Mouse (Mus musculus) forebrain, embryonic 11.5 days (tissue): Measurements from ENCODE around the gene Calb2. TPM values are rescaled to one million over a fixed set of nuclear protein-coding genes. Genes with fewer than 3 reads are reported as not detected.

ENCODE experiments used
- ATAC-seq: fragments of 200-750 bp; cut with Nextera tagmentation; replicated peaks from 2 replicates; pipeline ENCODE4 v1.8.0; 2017; ENCODE audit warnings: moderate TSS enrichment; ENCODE audit not compliant: low FRiP score
- DNase-seq: peaks from one replicate; pipeline ENCODE4 v3.0.0-alpha.2; 2017; ENCODE audit warnings: low spot score
- H3K27ac ChIP-seq: fragments of 300-500 bp; sonication (generic); 2 replicates; pipeline ENCODE4 v1.5.1; 2014; ENCODE audit warnings: low read depth, low read length
- H3K27me3 ChIP-seq: fragments of 300-500 bp; sonication (generic); 2 replicates; pipeline ENCODE4 v1.6.1; 2014; ENCODE audit warnings: mild to moderate bottlenecking, low read length, mixed read lengths; ENCODE audit not compliant: control insufficient read depth, insufficient read depth
- H3K36me3 ChIP-seq: fragments of 300-500 bp; sonication (generic); 2 replicates; pipeline ENCODE4 v1.6.1; 2014; ENCODE audit warnings: mild to moderate bottlenecking, low read length, moderate library complexity, mixed read lengths; ENCODE audit not compliant: control insufficient read depth, insufficient read depth
- H3K4me1 ChIP-seq: fragments of 300-500 bp; sonication (generic); replicated peaks from 2 replicates; pipeline ENCODE4 v1.6.1; 2014; ENCODE audit warnings: low read length, mixed read lengths; ENCODE audit not compliant: control insufficient read depth, insufficient read depth
- H3K4me2 ChIP-seq: fragments of 300-500 bp; sonication (generic); 2 replicates; pipeline ENCODE4 v1.6.1; 2014; ENCODE audit warnings: low read depth, mild to moderate bottlenecking, low read length, moderate library complexity, mixed read lengths; ENCODE audit not compliant: severe bottlenecking
- H3K4me3 ChIP-seq: fragments of 300-500 bp; sonication (generic); 2 replicates; pipeline ENCODE4 v1.5.1; 2014; ENCODE audit warnings: low read depth, low read length
- H3K9ac ChIP-seq: fragments of 300-500 bp; sonication (generic); 2 replicates; pipeline ENCODE4 v1.6.1; 2014; ENCODE audit warnings: low read length
- H3K9me3 ChIP-seq: fragments of 300-500 bp; sonication (generic); 2 replicates; pipeline ENCODE4 v1.6.1; 2016; ENCODE audit warnings: low read length, mixed read lengths; ENCODE audit not compliant: control insufficient read depth
- WGBS: fragments of 180-500 bp; shearing (Covaris S2); extraction: QIAGEN DNeasy Blood & Tissue Kit; methylation state at CpG from one replicate; pipeline ENCODE4 v1.1.7; 2014; 5-methylcytosine and 5-hydroxymethylcytosine counted together
- polyA plus RNA-seq: library from polyadenylated mRNA; unstranded; fragments of >200 nt; fragmentation: Nextera tagmentation; extraction: Ambion mirVana; gene quantifications from 2 replicates; pipeline ENCODE4 v1.2.1, GENCODE M21; 2014

The Calb2 gene
- polyA plus RNA-seq, 1 experiment from 2014 or later, result 29.0 TPM

GRCm38 (mm10) chr8:110101676-110102075 is 66.3 kb downstream of the Calb2 start:
- no peak overlapping the region for H3K9ac ChIP-seq
- H3K36me3 ChIP-seq, result no peaks in the 10 kb centered on the region
- H3K27ac ChIP-seq, result no peak overlapping the region
- H3K4me1 ChIP-seq, result no peaks in the 10 kb centered on the region
- ATAC-seq, result no peak
- 84% methylated on average over 15 of the region's 15 CpGs for WGBS
- H3K4me2 ChIP-seq, result no peak overlapping the region
- DNase-seq, result no peak
- H3K9me3 ChIP-seq, result no peaks in the 10 kb centered on the region
- no peak overlapping the region for H3K4me3 ChIP-seq
- no peaks in the 10 kb centered on the region for H3K27me3 ChIP-seq

DNA sequence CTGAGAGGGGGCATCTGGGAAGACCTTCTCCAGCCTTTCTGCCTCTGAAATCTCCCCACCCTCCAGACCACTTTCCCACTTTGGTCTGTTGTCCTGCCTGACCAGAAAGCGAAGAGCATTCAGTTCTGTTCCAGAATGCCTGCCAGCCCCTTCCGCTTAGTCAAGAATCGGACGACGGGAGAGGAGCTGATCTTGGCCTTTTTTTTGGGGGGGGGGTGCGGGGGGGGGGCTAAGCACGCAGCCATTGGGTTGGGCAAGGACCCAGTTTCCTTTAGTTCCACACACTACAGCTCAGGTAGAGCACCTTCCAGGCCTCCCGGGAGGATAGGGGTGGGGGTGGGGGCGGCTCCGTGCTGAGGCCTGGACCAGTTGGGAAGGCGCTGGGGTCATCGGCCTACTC is 67.1 kb downstream of the Calb2 start, which contains the start of gene Gm21964:
Gene Gm21964 (plus strand): TSS at position 301 of the 400 bp plus-strand sequence.
- no peak within 1 kb of the TSS for H3K9ac ChIP-seq
- H3K9me3 ChIP-seq, result no peaks in the 10 kb centered on the region
- no peak for DNase-seq
- H3K4me3 ChIP-seq, result no peak within 1 kb of the TSS
- H3K4me1 ChIP-seq, result no peaks in the 10 kb centered on the region
- no peak for ATAC-seq
- H3K4me2 ChIP-seq, result no peak within 1 kb of the TSS
- WGBS, result 91% methylated on average over 9 of the region's 12 CpGs
- H3K27ac ChIP-seq, result no peak within 1 kb of the TSS
- H3K36me3 ChIP-seq, result no peaks in the 10 kb centered on the region
- no peaks in the 10 kb centered on the region for H3K27me3 ChIP-seq

GRCm38 (mm10) chr8:110091869-110092268 is 76.1 kb downstream of the Calb2 start:
- H3K27ac ChIP-seq, result no peak overlapping the region
- no peak overlapping the region for H3K4me2 ChIP-seq
- WGBS, result 68% methylated on average over 1 of the region's 1 CpGs
- no peak overlapping the region for H3K9ac ChIP-seq
- H3K9me3 ChIP-seq, result peaks cover 10% of the 10 kb centered on the region; the same call in 1 of the 2 replicates
- DNase-seq, result no peak
- no peaks in the 10 kb centered on the region for H3K4me1 ChIP-seq
- no peak overlapping the region for H3K4me3 ChIP-seq
- no peaks in the 10 kb centered on the region for H3K27me3 ChIP-seq
- peaks cover 16% of the 10 kb centered on the region for H3K36me3 ChIP-seq
- no peak for ATAC-seq

Other genes with a start within 250 kb of the Calb2 start
- gene Marveld3, start 206.0 kb downstream of the Calb2 start, polyA plus RNA-seq, result 0.65 and 1.1 TPM in 2 replicates
- gene Tat, start 177.8 kb downstream of the Calb2 start, polyA plus RNA-seq, result not detected in 2 replicates
- gene Chst4, start 128.5 kb downstream of the Calb2 start, polyA plus RNA-seq, result not detected in 2 replicates
- gene Zfp612, start 88.5 kb downstream of the Calb2 start, polyA plus RNA-seq, result 11.0 and 11.8 TPM in 2 replicates
- gene Gm21964, start 67.0 kb downstream of the Calb2 start, polyA plus RNA-seq, result not detected in 2 replicates
- not detected in 2 replicates for gene Gm17720, start 65.5 kb downstream of the Calb2 start, polyA plus RNA-seq
- 10.4 and 12.1 TPM in 2 replicates for gene Cmtr2, start 47.5 kb upstream of the Calb2 start, polyA plus RNA-seq
- 0.05 and 0.15 TPM in 2 replicates for gene Hydin, start 98.8 kb upstream of the Calb2 start, polyA plus RNA-seq